Mouse (Mus musculus): ENCODE data around the gene Picalm. TPM values are rescaled to one million over a fixed set of nuclear protein-coding genes. Genes with fewer than 3 reads are reported as not detected.
A peak's percentile ranks its signal among the peaks of the same experiment; 100 is the strongest.

The Picalm gene
- 46.0 and 49.7 TPM in 2 replicates for polyA plus RNA-seq (2015; fragmentation: Nextera tagmentation; extraction: Ambion mirVana)

DNA sequence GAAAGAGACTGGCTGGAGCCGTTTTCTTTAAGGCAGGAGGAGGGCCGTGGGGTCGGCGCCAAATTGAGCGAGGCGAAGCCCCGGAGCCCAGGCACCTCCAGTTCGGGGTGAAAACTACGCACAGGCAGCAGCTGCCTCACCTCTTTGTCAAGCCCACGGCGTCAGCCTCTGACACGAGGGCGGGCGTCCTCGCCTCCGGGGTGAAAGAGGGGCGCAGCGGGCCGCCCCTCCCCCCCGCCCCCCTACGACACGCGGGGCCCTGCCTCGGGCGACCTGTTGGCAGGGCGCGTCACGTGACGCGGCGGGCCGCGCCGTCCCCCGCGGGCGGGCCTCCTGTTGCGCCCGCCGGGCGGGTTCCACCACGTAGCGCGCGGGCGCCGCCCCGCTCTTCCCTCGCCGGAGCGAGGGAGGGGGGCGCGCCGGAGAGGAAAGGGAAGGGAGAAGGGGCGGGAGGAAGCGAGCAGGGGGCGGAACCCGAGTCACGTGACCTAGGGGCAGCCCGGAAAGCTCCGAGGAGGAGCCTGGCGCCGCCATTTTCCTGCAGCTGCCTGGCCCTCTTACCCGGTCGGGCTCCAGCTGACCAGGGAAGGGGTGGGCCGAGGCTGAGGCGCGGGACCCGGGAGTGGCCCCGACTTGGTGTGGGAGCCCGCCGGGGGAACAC, at the start of gene Picalm:
Gene Picalm, plus strand, starts transcription at position 482 of the 661 bp plus-strand sequence.
- Histone ChIP-seq H3K27me3 (ENCODE audit: control insufficient read depth, insufficient read depth, low read depth, low read length) (no peaks in the 10 kb centered on the region), H3K36me3 (ENCODE audit: control insufficient read depth, insufficient read depth, low read length) (no peaks in the 10 kb centered on the region), H3K9ac (ENCODE audit: low read length) (peak within 1 kb of the TSS; percentile 97), H3K4me1 (replicated peaks; ENCODE audit: control insufficient read depth, insufficient read depth, low read length) (peaks cover 10% of the 10 kb centered on the region), H3K27ac (ENCODE audit: low read length) (peak within 1 kb of the TSS; percentile 99), H3K9me3 (ENCODE audit: control insufficient read depth, low read length) (no peaks in the 10 kb centered on the region), H3K4me2 (ENCODE audit: low read depth, low read length) (peak within 1 kb of the TSS; percentile 76), H3K4me3 (ENCODE audit: low read length) (peak within 1 kb of the TSS; percentile 93)
- ATAC-seq (ENCODE audit: low read depth) = peak; percentile 94
- WGBS = 0% methylated on average over 25 of the region's 72 CpGs

DNA sequence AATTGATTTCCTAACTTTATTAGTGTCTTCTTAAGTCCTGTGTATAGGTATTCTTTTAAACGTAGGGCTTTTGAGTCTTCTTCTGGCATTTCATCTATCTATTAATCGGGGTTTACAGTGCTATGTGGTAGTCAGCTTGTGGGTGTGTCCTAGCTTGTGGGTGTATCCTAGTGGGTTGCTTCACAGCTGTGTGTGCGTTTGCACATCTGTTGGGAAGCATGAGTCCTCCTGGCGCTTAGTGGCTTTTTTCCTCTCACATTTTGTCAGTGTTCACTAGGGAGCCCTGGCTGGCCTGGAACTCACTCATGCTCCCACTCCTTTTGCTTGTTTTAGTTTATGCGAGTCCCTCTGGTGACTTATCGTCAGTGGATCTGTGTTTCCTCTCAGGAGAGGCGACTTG, 46.2 kb upstream of the Picalm start:
- no peaks in the 10 kb centered on the region for H3K9me3 ChIP-seq (ENCODE audit: control insufficient read depth, low read length)
- no peaks in the 10 kb centered on the region for H3K36me3 ChIP-seq (ENCODE audit: control insufficient read depth, insufficient read depth, low read length)
- 57% methylated on average over 7 of the region's 7 CpGs for WGBS
- no peak overlapping the region for H3K4me3 ChIP-seq (ENCODE audit: low read length)
- no peaks in the 10 kb centered on the region for H3K27me3 ChIP-seq (ENCODE audit: control insufficient read depth, insufficient read depth, low read depth, low read length)
- H3K27ac ChIP-seq (ENCODE audit: low read length) = peak overlapping the region; percentile 17; the same call in 1 of the 2 replicates
- H3K4me1 ChIP-seq (replicated peaks; ENCODE audit: control insufficient read depth, insufficient read depth, low read length) = peaks cover 15% of the 10 kb centered on the region
- H3K4me2 ChIP-seq (ENCODE audit: low read depth, low read length) = no peak overlapping the region
- H3K9ac ChIP-seq (ENCODE audit: low read length) = no peak overlapping the region
- ATAC-seq (ENCODE audit: low read depth) = peak; percentile 59

DNA sequence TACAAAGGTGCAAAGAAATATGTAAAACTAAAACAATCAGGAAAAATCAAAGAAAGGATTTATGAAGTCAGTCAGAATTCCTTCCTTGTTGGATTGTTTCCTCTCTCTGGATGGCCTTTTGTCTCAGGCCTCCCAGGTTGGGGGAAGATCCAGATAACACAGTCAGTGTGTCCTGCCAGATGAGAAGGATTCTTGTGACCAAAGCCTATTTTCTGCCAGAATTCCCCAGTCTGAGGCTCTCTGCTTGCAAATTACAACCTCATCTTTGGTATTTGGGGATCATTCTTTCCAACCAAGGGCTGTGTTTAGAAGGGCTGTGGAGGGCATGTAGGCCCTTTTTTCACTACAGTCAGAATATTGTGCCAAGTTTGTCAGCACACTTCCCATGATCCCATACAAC, 45.5 kb upstream of the Picalm start:
- no peak overlapping the region for H3K4me2 ChIP-seq (ENCODE audit: low read depth, low read length)
- H3K27me3 ChIP-seq (ENCODE audit: control insufficient read depth, insufficient read depth, low read depth, low read length) = no peaks in the 10 kb centered on the region
- peak; percentile 34; the same call in 1 of the 2 replicates for ATAC-seq (ENCODE audit: low read depth)
- no peaks in the 10 kb centered on the region for H3K9me3 ChIP-seq (ENCODE audit: control insufficient read depth, low read length)
- H3K4me3 ChIP-seq (ENCODE audit: low read length) = no peak overlapping the region
- peak overlapping the region; percentile 70; the same call in 1 of the 2 replicates for H3K27ac ChIP-seq (ENCODE audit: low read length)
- peaks cover 15% of the 10 kb centered on the region for H3K4me1 ChIP-seq (replicated peaks; ENCODE audit: control insufficient read depth, insufficient read depth, low read length)
- H3K36me3 ChIP-seq (ENCODE audit: control insufficient read depth, insufficient read depth, low read length) = no peaks in the 10 kb centered on the region
- no peak overlapping the region for H3K9ac ChIP-seq (ENCODE audit: low read length)

DNA sequence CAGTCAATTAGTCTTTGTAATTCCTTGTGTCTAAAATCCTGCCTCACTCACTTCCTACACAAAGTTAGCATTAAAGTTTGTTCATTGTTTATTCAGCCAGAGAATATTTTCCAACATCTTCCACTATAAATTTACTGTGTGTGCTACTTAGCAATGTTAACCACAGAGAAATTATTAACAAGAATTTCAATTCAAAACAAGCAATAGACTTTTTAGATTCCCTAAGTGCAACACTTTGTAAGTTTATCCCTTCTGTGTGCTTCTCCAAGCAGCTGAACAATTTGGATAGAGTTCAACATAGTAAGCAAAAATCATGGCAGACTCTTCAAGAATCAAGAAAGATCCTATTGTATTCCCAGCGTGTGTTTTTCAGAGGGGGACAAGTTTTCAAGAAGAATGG, 44.3 kb upstream of the Picalm start:
- Histone ChIP-seq H3K27ac (ENCODE audit: low read length) (peak overlapping the region; percentile 70), H3K9ac (ENCODE audit: low read length) (no peak overlapping the region), H3K4me1 (replicated peaks; ENCODE audit: control insufficient read depth, insufficient read depth, low read length) (peaks cover 15% of the 10 kb centered on the region)

DNA sequence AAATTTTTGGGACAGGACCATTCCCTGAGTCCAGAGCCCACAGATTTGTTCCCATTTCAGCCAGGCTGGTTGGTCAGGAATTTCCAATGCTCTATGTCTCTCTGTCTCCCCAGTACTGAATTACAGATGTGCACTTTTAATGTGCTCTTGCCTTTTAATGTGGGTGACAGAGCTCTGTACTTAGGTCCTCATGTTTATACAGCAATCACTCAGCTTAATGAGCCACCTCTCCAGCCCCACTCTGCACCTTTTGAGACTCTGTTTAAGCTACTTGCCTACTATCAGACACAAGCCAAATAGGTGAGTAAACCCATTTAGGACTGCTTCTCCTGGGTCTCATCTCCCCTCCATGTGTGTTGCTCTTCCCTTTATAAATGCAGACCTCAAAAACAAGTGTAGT, 43.2 kb upstream of the Picalm start:
- ATAC-seq (ENCODE audit: low read depth) = no peak
- Histone ChIP-seq H3K4me3 (ENCODE audit: low read length) (no peak overlapping the region), H3K4me2 (ENCODE audit: low read depth, low read length) (no peak overlapping the region), H3K27me3 (ENCODE audit: control insufficient read depth, insufficient read depth, low read depth, low read length) (no peaks in the 10 kb centered on the region), H3K9me3 (ENCODE audit: control insufficient read depth, low read length) (no peaks in the 10 kb centered on the region), H3K4me1 (replicated peaks; ENCODE audit: control insufficient read depth, insufficient read depth, low read length) (peaks cover 15% of the 10 kb centered on the region), H3K27ac (ENCODE audit: low read length) (no peak overlapping the region), H3K36me3 (ENCODE audit: control insufficient read depth, insufficient read depth, low read length) (no peaks in the 10 kb centered on the region), H3K9ac (ENCODE audit: low read length) (no peak overlapping the region)

More for the DNA sequence above, 44.3 kb upstream of the Picalm start:
- H3K27me3 ChIP-seq (ENCODE audit: control insufficient read depth, insufficient read depth, low read depth, low read length) = no peaks in the 10 kb centered on the region
- WGBS = 4% methylated on average over 1 of the region's 1 CpGs
- no peaks in the 10 kb centered on the region for H3K36me3 ChIP-seq (ENCODE audit: control insufficient read depth, insufficient read depth, low read length)
- no peaks in the 10 kb centered on the region for H3K9me3 ChIP-seq (ENCODE audit: control insufficient read depth, low read length)
- no peak overlapping the region for H3K4me3 ChIP-seq (ENCODE audit: low read length)
- 0 out of 2 replicates have a peak, but pooled peaks have one; percentile 16 for ATAC-seq (ENCODE audit: low read depth)
- H3K4me2 ChIP-seq (ENCODE audit: low read depth, low read length) = no peak overlapping the region

DNA sequence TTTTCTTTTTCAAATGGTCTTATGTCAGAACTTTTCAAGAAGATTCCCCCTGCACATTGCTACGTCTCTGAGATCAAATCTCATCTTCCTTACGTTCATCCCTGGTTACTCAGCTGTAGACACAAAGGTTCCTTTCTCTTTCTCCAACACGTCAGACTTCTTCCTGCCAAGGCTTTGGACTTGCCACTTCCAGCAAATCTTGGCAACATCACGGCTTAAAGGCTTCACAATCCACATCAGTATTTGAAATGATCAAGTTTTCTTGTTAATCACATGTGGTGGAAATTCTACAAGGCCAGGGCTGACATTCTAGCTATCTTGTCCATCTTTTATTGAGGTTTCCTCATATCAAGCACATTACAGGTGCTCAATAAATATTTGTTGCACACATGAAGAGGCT, 39.0 kb upstream of the Picalm start:
- H3K27ac ChIP-seq (ENCODE audit: low read length) = no peak overlapping the region
- no peaks in the 10 kb centered on the region for H3K27me3 ChIP-seq (ENCODE audit: control insufficient read depth, insufficient read depth, low read depth, low read length)
- no peak overlapping the region for H3K4me2 ChIP-seq (ENCODE audit: low read depth, low read length)
- 55% methylated on average over 4 of the region's 4 CpGs for WGBS
- no peaks in the 10 kb centered on the region for H3K4me1 ChIP-seq (replicated peaks; ENCODE audit: control insufficient read depth, insufficient read depth, low read length)
- no peaks in the 10 kb centered on the region for H3K36me3 ChIP-seq (ENCODE audit: control insufficient read depth, insufficient read depth, low read length)
- peaks cover 2% of the 10 kb centered on the region; the same call in 1 of the 2 replicates for H3K9me3 ChIP-seq (ENCODE audit: control insufficient read depth, low read length)
- H3K9ac ChIP-seq (ENCODE audit: low read length) = no peak overlapping the region
- H3K4me3 ChIP-seq (ENCODE audit: low read length) = no peak overlapping the region
- ATAC-seq (ENCODE audit: low read depth) = no peak

DNA sequence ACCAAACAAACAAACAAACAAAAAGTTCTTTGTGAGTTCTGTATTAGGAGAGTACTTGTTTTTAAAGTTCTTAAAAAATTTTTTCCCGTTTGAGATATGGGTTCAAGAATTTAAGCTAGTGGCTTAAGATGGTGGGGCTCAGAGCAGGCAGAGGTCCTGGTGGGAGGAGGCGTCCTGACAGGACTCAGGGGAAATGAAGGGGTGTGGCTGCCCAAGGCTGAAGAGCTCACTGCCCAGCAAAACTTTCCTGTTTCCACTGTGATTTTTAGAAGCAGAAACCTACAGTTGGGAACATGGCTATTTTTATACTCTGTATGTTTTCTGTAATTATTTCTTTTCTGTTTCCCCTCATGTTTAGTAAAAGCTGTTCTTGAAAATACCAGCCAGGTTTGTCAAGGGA, 38.3 kb upstream of the Picalm start:
- peaks cover 2% of the 10 kb centered on the region; the same call in 1 of the 2 replicates for H3K9me3 ChIP-seq (ENCODE audit: control insufficient read depth, low read length)
- 27% methylated on average over 2 of the region's 2 CpGs for WGBS
- no peaks in the 10 kb centered on the region for H3K27me3 ChIP-seq (ENCODE audit: control insufficient read depth, insufficient read depth, low read depth, low read length)
- H3K9ac ChIP-seq (ENCODE audit: low read length) = no peak overlapping the region
- H3K36me3 ChIP-seq (ENCODE audit: control insufficient read depth, insufficient read depth, low read length) = no peaks in the 10 kb centered on the region
- no peak overlapping the region for H3K4me2 ChIP-seq (ENCODE audit: low read depth, low read length)
- H3K4me3 ChIP-seq (ENCODE audit: low read length) = no peak overlapping the region
- ATAC-seq (ENCODE audit: low read depth) = no peak
- H3K27ac ChIP-seq (ENCODE audit: low read length) = 0 out of 2 replicates have a peak overlapping the region, but pooled peaks have one; percentile 32
- no peaks in the 10 kb centered on the region for H3K4me1 ChIP-seq (replicated peaks; ENCODE audit: control insufficient read depth, insufficient read depth, low read length)

DNA sequence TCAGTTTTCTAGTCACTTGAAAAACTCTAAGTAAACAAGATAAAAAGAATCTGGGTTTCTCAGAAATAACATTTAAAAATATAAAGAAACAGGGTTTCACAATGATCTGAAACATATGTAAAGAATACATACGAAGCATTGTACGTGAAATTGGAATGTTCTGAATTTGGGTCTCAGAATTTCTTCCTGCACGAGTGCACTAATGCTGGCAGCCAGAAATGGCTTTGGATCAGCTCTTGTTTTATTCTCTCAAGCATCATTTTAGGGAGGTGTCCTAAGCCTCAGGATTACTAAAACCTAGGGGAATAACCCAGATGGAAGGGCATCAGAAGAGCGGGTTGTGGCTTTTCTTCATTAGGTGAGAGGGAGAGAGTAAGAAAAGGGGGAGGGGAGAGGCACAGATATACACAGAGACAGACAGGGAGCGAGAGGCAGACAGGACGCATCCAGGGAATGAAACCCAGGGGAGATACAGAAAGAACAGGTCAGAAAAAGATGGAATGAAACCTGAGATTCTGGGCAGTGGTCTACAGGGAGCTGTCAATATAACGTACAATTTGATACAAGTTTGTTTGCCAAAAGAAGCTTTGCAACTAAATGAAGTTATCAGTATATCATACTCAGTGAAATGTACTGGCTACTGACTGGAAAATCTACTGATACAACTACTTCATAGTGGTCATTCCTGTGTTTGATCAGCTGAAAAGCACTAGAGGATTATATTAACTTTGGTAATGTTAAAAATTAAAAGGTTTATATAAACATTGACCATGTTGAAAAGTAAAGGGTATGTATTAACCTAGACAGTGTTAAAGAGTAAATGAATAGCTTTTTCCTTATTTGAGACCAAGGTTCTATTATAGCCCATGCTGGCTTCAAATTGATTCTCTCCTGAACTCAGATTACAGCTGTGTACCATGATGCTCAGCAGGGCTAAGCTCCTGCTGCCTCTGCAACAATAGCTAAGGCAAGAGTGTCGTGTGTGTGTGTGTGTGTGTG, 37.3 kb upstream of the Picalm start:
- ATAC-seq (ENCODE audit: low read depth) = no peak
- no peak overlapping the region for H3K27ac ChIP-seq (ENCODE audit: low read length)
- H3K9me3 ChIP-seq (ENCODE audit: control insufficient read depth, low read length) = peaks cover 2% of the 10 kb centered on the region; the same call in 1 of the 2 replicates
- H3K27me3 ChIP-seq (ENCODE audit: control insufficient read depth, insufficient read depth, low read depth, low read length) = no peaks in the 10 kb centered on the region
- 81% methylated on average over 8 of the region's 8 CpGs for WGBS
- no peak overlapping the region for H3K9ac ChIP-seq (ENCODE audit: low read length)
- H3K4me1 ChIP-seq (replicated peaks; ENCODE audit: control insufficient read depth, insufficient read depth, low read length) = no peaks in the 10 kb centered on the region
- no peak overlapping the region for H3K4me2 ChIP-seq (ENCODE audit: low read depth, low read length)
- no peak overlapping the region for H3K4me3 ChIP-seq (ENCODE audit: low read length)
- no peaks in the 10 kb centered on the region for H3K36me3 ChIP-seq (ENCODE audit: control insufficient read depth, insufficient read depth, low read length)

DNA sequence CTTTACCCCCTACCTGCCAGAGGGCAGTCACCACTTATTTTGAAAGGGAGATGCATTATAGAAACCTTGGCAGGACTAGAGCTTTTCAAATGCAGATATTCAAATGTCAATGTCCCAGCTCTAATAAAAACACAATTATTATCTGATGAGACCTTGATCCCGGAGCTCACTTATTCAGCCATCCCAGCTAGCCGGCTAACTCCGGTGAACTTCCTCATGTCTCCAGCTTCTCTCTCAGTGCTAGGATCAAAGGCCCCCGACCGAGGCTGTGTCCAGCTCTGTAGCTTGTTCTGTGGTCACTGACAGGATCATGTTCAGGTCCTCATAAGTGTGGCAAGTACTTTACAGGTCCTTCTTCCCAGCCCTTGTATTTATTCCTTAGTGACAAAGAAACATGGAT, 34.9 kb upstream of the Picalm start:
- peak overlapping the region; percentile 61 for H3K27ac ChIP-seq (ENCODE audit: low read length)
- ATAC-seq (ENCODE audit: low read depth) = no peak
- 82% methylated on average over 5 of the region's 5 CpGs for WGBS

More for the DNA sequence above, 34.9 kb upstream of the Picalm start:
- Histone ChIP-seq H3K4me3 (ENCODE audit: low read length) (no peak overlapping the region), H3K9ac (ENCODE audit: low read length) (no peak overlapping the region), H3K27me3 (ENCODE audit: control insufficient read depth, insufficient read depth, low read depth, low read length) (no peaks in the 10 kb centered on the region), H3K36me3 (ENCODE audit: control insufficient read depth, insufficient read depth, low read length) (no peaks in the 10 kb centered on the region), H3K9me3 (ENCODE audit: control insufficient read depth, low read length) (peaks cover 2% of the 10 kb centered on the region; the same call in 1 of the 2 replicates), H3K4me2 (ENCODE audit: low read depth, low read length) (no peak overlapping the region), H3K4me1 (replicated peaks; ENCODE audit: control insufficient read depth, insufficient read depth, low read length) (no peaks in the 10 kb centered on the region)
